Mouse (Mus musculus): ENCODE results near the gene Habp4. TPM values are rescaled to one million over a fixed set of nuclear protein-coding genes. Genes with fewer than 3 reads are reported as not detected.

Gene Habp4
- polyA plus RNA-seq, 1 experiment from 2014 or later: 70.9 TPM

DNA sequence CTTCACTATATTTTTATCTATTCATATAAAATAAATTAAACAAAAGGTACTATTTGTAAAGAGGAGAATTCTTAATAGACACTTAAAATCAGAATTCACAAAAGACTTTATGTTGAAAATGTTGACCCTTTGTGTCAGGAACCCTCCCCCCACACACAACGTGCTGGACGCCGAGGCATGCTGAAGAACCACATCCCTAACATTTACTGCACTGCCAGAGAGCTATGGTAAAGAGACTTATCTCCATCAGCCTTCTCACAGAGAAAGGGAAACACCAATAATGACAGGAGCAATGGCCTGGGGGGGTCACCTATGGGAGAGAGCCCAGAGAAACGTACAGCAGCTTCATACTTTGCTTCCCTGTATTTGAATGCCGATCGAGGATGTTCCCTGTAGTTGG, 46.5 kb downstream of the Habp4 start:
- H3K4me2 ChIP-seq (ENCODE audit: low read length): no peak overlapping the region
- 83% methylated on average over 6 of the region's 6 CpGs for WGBS
- no peak overlapping the region for H3K27ac ChIP-seq (replicated peaks in 1 of 2; ENCODE audit: control insufficient read depth in 1 of 2, insufficient read depth in 1 of 2, low read depth in 2 of 2, low read length in 2 of 2)
- peaks cover 17% of the 10 kb centered on the region for H3K36me3 ChIP-seq (ENCODE audit: control insufficient read depth, insufficient read depth, low read length)
- no peak overlapping the region for H3K4me3 ChIP-seq (ENCODE audit: control insufficient read depth in 1 of 2, insufficient read depth in 1 of 2, low read depth in 1 of 2, low read length in 2 of 2)
- no peaks in the 10 kb centered on the region for H3K9me3 ChIP-seq (ENCODE audit: control insufficient read depth, low read length)
- no peak for ATAC-seq (ENCODE audit: insufficient number of reproducible peaks, insufficient read depth, low FRiP score, low read depth)
- H3K4me1 ChIP-seq (ENCODE audit: control insufficient read depth in 2 of 2, insufficient read depth in 2 of 2, low read length in 2 of 2): no peaks in the 10 kb centered on the region
- H3K27me3 ChIP-seq (ENCODE audit: control insufficient read depth, insufficient read depth, low read length): no peaks in the 10 kb centered on the region
- no peak overlapping the region for H3K9ac ChIP-seq (ENCODE audit: low read length)

GRCm38 (mm10) chr13:64211995-64212603, 50.5 kb downstream of the Habp4 start:
- Histone ChIP-seq H3K4me1 (ENCODE audit: control insufficient read depth in 2 of 2, insufficient read depth in 2 of 2, low read length in 2 of 2) (no peaks in the 10 kb centered on the region), H3K4me2 (ENCODE audit: low read length) (no peak overlapping the region), H3K36me3 (ENCODE audit: control insufficient read depth, insufficient read depth, low read length) (peaks cover 32% of the 10 kb centered on the region), H3K27ac (replicated peaks in 1 of 2; ENCODE audit: control insufficient read depth in 1 of 2, insufficient read depth in 1 of 2, low read depth in 2 of 2, low read length in 2 of 2) (no peak overlapping the region), H3K27me3 (ENCODE audit: control insufficient read depth, insufficient read depth, low read length) (no peaks in the 10 kb centered on the region), H3K9ac (ENCODE audit: low read length) (no peak overlapping the region), H3K4me3 (ENCODE audit: control insufficient read depth in 1 of 2, insufficient read depth in 1 of 2, low read depth in 1 of 2, low read length in 2 of 2) (no peak overlapping the region), H3K9me3 (ENCODE audit: control insufficient read depth, low read length) (no peaks in the 10 kb centered on the region)
- WGBS: 88% methylated on average over 5 of the region's 5 CpGs
- no peak for ATAC-seq (ENCODE audit: insufficient number of reproducible peaks, insufficient read depth, low FRiP score, low read depth)

GRCm38 (mm10) chr13:64214891-64215290, 53.3 kb downstream of the Habp4 start:
- no peaks in the 10 kb centered on the region for H3K9me3 ChIP-seq (ENCODE audit: control insufficient read depth, low read length)
- peaks cover 25% of the 10 kb centered on the region for H3K36me3 ChIP-seq (ENCODE audit: control insufficient read depth, insufficient read depth, low read length)
- no peak overlapping the region for H3K4me2 ChIP-seq (ENCODE audit: low read length)
- no peaks in the 10 kb centered on the region for H3K27me3 ChIP-seq (ENCODE audit: control insufficient read depth, insufficient read depth, low read length)
- H3K9ac ChIP-seq (ENCODE audit: low read length): no peak overlapping the region
- ATAC-seq (ENCODE audit: insufficient number of reproducible peaks, insufficient read depth, low FRiP score, low read depth): no peak
- no peak overlapping the region for H3K4me3 ChIP-seq (ENCODE audit: control insufficient read depth in 1 of 2, insufficient read depth in 1 of 2, low read depth in 1 of 2, low read length in 2 of 2)
- WGBS: 89% methylated on average over 5 of the region's 5 CpGs
- no peak overlapping the region for H3K27ac ChIP-seq (replicated peaks in 1 of 2; ENCODE audit: control insufficient read depth in 1 of 2, insufficient read depth in 1 of 2, low read depth in 2 of 2, low read length in 2 of 2)
- H3K4me1 ChIP-seq (ENCODE audit: control insufficient read depth in 2 of 2, insufficient read depth in 2 of 2, low read length in 2 of 2): no peaks in the 10 kb centered on the region

GRCm38 (mm10) chr13:64225738-64226137, 64.1 kb downstream of the Habp4 start:
- peaks cover 0 to 3% of the 10 kb centered on the region in 2 experiments; a peak in 1 of 4 replicates for H3K4me1 ChIP-seq (ENCODE audit: control insufficient read depth in 2 of 2, insufficient read depth in 2 of 2, low read length in 2 of 2)
- 57% methylated on average over 3 of the region's 3 CpGs for WGBS
- H3K4me3 ChIP-seq (ENCODE audit: control insufficient read depth in 1 of 2, insufficient read depth in 1 of 2, low read depth in 1 of 2, low read length in 2 of 2): no peak overlapping the region
- H3K27me3 ChIP-seq (ENCODE audit: control insufficient read depth, insufficient read depth, low read length): no peaks in the 10 kb centered on the region
- H3K9ac ChIP-seq (ENCODE audit: low read length): no peak overlapping the region
- H3K4me2 ChIP-seq (ENCODE audit: low read length): no peak overlapping the region
- H3K36me3 ChIP-seq (ENCODE audit: control insufficient read depth, insufficient read depth, low read length): peaks cover 5% of the 10 kb centered on the region; the same call in 1 of the 2 replicates
- H3K9me3 ChIP-seq (ENCODE audit: control insufficient read depth, low read length): no peaks in the 10 kb centered on the region
- no peak for ATAC-seq (ENCODE audit: insufficient number of reproducible peaks, insufficient read depth, low FRiP score, low read depth)
- no peak overlapping the region for H3K27ac ChIP-seq (replicated peaks in 1 of 2; ENCODE audit: control insufficient read depth in 1 of 2, insufficient read depth in 1 of 2, low read depth in 2 of 2, low read length in 2 of 2)

GRCm38 (mm10) chr13:64226725-64227124, 65.1 kb downstream of the Habp4 start:
- 88% methylated on average over 4 of the region's 4 CpGs for WGBS
- no peaks in the 10 kb centered on the region for H3K27me3 ChIP-seq (ENCODE audit: control insufficient read depth, insufficient read depth, low read length)
- H3K27ac ChIP-seq (replicated peaks in 1 of 2; ENCODE audit: control insufficient read depth in 1 of 2, insufficient read depth in 1 of 2, low read depth in 2 of 2, low read length in 2 of 2): no peak overlapping the region
- peaks cover 5% of the 10 kb centered on the region; the same call in 1 of the 2 replicates for H3K36me3 ChIP-seq (ENCODE audit: control insufficient read depth, insufficient read depth, low read length)
- no peak for ATAC-seq (ENCODE audit: insufficient number of reproducible peaks, insufficient read depth, low FRiP score, low read depth)
- H3K9ac ChIP-seq (ENCODE audit: low read length): no peak overlapping the region
- peaks cover 0 to 3% of the 10 kb centered on the region in 2 experiments; a peak in 1 of 4 replicates for H3K4me1 ChIP-seq (ENCODE audit: control insufficient read depth in 2 of 2, insufficient read depth in 2 of 2, low read length in 2 of 2)
- H3K4me2 ChIP-seq (ENCODE audit: low read length): no peak overlapping the region
- no peaks in the 10 kb centered on the region for H3K9me3 ChIP-seq (ENCODE audit: control insufficient read depth, low read length)
- no peak overlapping the region for H3K4me3 ChIP-seq (ENCODE audit: control insufficient read depth in 1 of 2, insufficient read depth in 1 of 2, low read depth in 1 of 2, low read length in 2 of 2)

DNA sequence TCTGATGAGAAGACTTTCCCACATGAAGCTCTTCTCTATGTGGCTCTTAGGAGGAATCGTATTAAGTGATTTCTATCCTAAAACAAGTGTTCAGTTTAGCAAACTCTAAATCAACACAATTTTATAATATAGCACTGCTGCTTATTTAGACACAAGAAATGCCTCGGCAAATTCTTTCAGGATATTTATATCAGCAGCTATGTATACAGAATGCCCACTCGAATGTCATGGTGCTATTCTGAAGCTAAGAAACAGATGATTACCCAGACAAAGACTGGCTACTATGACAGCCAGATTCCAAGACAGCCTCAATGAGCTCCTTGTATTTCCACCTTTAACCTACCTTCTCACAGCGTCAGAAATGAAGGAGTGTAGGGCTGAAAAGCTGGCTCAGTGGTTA, 71.5 kb downstream of the Habp4 start:
- Histone ChIP-seq H3K4me2 (ENCODE audit: low read length) (no peak overlapping the region), H3K4me1 (ENCODE audit: control insufficient read depth in 2 of 2, insufficient read depth in 2 of 2, low read length in 2 of 2) (peaks cover 12 to 29% of the 10 kb centered on the region in 2 experiments), H3K9ac (ENCODE audit: low read length) (no peak overlapping the region), H3K27me3 (ENCODE audit: control insufficient read depth, insufficient read depth, low read length) (no peaks in the 10 kb centered on the region), H3K4me3 (ENCODE audit: control insufficient read depth in 1 of 2, insufficient read depth in 1 of 2, low read depth in 1 of 2, low read length in 2 of 2) (no peak overlapping the region), H3K27ac (replicated peaks in 1 of 2; ENCODE audit: control insufficient read depth in 1 of 2, insufficient read depth in 1 of 2, low read depth in 2 of 2, low read length in 2 of 2) (no peak overlapping the region), H3K36me3 (ENCODE audit: control insufficient read depth, insufficient read depth, low read length) (no peaks in the 10 kb centered on the region), H3K9me3 (ENCODE audit: control insufficient read depth, low read length) (no peaks in the 10 kb centered on the region)
- ATAC-seq (ENCODE audit: insufficient number of reproducible peaks, insufficient read depth, low FRiP score, low read depth): no peak
- WGBS: 66% methylated on average over 4 of the region's 4 CpGs

GRCm38 (mm10) chr13:64235062-64235715, 73.6 kb downstream of the Habp4 start:
- WGBS: 41% methylated on average over 4 of the region's 4 CpGs
- Histone ChIP-seq H3K36me3 (ENCODE audit: control insufficient read depth, insufficient read depth, low read length) (no peaks in the 10 kb centered on the region), H3K9ac (ENCODE audit: low read length) (no peak overlapping the region), H3K27ac (replicated peaks in 1 of 2; ENCODE audit: control insufficient read depth in 1 of 2, insufficient read depth in 1 of 2, low read depth in 2 of 2, low read length in 2 of 2) (0 out of 4 replicates have a peak overlapping the region, but pooled peaks of 1 of the 2 experiments have one; percentile 10), H3K4me2 (ENCODE audit: low read length) (no peak overlapping the region), H3K9me3 (ENCODE audit: control insufficient read depth, low read length) (no peaks in the 10 kb centered on the region), H3K4me3 (ENCODE audit: control insufficient read depth in 1 of 2, insufficient read depth in 1 of 2, low read depth in 1 of 2, low read length in 2 of 2) (no peak overlapping the region), H3K4me1 (ENCODE audit: control insufficient read depth in 2 of 2, insufficient read depth in 2 of 2, low read length in 2 of 2) (peaks cover 12 to 29% of the 10 kb centered on the region in 2 experiments), H3K27me3 (ENCODE audit: control insufficient read depth, insufficient read depth, low read length) (no peaks in the 10 kb centered on the region)
- ATAC-seq (ENCODE audit: insufficient number of reproducible peaks, insufficient read depth, low FRiP score, low read depth): no peak

All from heart, embryonic 14.5 days (tissue).